Mouse (Mus musculus) liver, embryonic 14.5 days (tissue): ENCODE data around the gene Astn2.

Experiments used
- CTCF ChIP-seq: IDR thresholded peaks from 2 replicates; pipeline ENCODE4 v1.5.1; 2016; ENCODE audit warnings: antibody characterized with exemption, low read depth, control low read depth
- EP300 ChIP-seq: IDR thresholded peaks from 2 replicates; pipeline ENCODE4 v1.6.1; 2016; ENCODE audit warnings: antibody characterized with exemption, low read depth

- no peak for TF ChIP-seq CTCF
- no peak for TF ChIP-seq EP300
Measured at GRCm38 (mm10) chr4:65531621-65532020, 872.8 kb downstream of the Astn2 start.
